Mouse (Mus musculus) skeletal muscle tissue, adult 2 months (tissue): ENCODE results near the gene Ttll1.
A peak's percentile ranks its signal among the peaks of the same experiment; 100 is the strongest.

Experiments
- DNase-seq: peaks from one replicate; pipeline ENCODE4 v3.0.0-alpha.2; 2012; ENCODE audit warnings: low read depth, low spot score

Ttll1 gene

GRCm38 (mm10) chr15:83510805-83511405 lies at the start of gene Ttll1:
Ttll1 (minus strand) TSS chr15:83510893.
- DNase-seq = peak; percentile 91

- DNase-seq = peak; percentile 80
These were observed 44.7 kb upstream of the Ttll1 start for GRCm38 (mm10) chr15:83555161-83555974.

GRCm38 (mm10) chr15:83553831-83554230 lies 43.1 kb upstream of the Ttll1 start:
- DNase-seq = no peak

- no peak for DNase-seq
These were observed 39.4 kb upstream of the Ttll1 start for GRCm38 (mm10) chr15:83550137-83550536.

- no peak for DNase-seq
These were observed 36.5 kb upstream of the Ttll1 start for GRCm38 (mm10) chr15:83547144-83547543.

- DNase-seq = no peak
These were observed 35.3 kb upstream of the Ttll1 start for GRCm38 (mm10) chr15:83546029-83546428.

DNA sequence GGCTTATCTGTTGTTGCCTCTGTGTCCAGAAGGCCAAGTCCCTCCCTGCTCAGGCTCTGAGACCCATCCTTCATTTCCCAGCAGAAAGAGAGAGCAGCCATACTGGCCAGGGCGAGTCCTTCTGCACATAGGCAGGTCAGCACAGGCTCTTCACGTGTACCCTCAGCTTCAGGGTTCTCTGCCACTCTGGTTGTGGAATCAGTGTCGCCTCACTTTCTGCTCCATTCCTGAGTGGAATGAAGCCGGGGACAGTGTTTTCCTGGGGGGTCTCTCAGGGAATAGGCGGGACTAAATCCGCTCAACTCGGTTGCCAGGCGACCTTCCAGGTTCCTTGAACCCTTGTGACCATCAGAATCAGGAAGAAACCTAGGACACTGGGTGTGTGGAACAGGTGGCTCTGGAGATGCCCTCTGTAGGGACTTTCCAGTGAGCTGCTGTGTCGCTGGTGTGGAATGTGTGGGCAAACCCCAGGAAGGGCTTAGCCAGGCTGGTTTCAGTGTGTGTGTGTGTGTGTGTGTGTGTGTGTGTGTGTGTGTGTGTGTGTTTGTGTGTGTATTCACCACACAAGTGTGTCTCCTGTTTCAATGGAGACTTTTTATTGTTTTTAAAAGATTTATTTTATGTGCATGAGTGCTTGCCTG lies 31.1 kb upstream of the Ttll1 start:
- DNase-seq = no peak

GRCm38 (mm10) chr15:83539905-83540304 lies 29.2 kb upstream of the Ttll1 start:
- peak; percentile 61 for DNase-seq

GRCm38 (mm10) chr15:83538855-83539254 lies 28.2 kb upstream of the Ttll1 start:
- DNase-seq = no peak

DNA sequence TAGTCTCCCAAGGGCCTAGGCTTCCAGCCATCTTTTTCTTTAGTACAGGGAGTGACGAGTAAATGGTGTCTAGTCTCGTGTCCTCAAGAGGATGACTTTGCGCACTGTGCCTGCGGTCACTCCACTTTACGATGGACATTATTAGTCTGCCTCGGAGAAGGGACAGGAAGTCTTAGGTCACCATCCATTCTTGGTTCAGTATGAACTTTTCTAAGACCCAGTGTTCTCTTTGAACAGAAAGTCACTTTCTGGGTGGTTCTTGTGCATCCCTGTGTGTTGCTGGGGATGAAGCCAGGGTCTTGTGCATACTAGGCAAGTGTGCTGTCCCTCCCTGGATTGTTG lies 25.2 kb upstream of the Ttll1 start:
- no peak for DNase-seq

GRCm38 (mm10) chr15:83534960-83535889 lies 24.5 kb upstream of the Ttll1 start:
- no peak for DNase-seq

- DNase-seq = no peak
These were observed 21.9 kb upstream of the Ttll1 start for GRCm38 (mm10) chr15:83532606-83533005.

DNA sequence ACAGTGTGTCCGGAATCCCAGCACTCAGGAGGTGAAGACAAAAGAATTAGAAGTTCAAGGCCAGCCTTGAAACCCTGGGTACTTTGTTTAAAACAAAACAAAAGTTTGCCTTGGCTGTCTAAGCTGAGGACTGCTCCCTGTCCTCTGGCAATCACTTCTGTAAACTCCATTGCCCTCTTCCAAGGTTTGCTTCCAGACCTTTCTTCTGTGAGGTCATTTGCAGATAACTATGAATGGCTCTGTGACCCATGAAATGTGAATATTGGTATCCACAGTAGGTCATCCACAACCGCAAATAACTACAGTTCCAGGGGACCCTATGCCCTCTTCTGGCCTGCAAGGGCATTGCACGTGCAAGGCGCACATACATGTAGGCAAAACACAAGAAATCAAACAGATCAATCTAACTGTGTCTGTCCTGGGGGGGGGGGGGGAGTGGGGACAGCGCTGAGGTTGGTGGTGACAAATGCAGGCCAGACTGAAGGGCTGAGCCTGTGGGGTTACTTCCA lies 21.3 kb upstream of the Ttll1 start:
- DNase-seq = no peak

DNA sequence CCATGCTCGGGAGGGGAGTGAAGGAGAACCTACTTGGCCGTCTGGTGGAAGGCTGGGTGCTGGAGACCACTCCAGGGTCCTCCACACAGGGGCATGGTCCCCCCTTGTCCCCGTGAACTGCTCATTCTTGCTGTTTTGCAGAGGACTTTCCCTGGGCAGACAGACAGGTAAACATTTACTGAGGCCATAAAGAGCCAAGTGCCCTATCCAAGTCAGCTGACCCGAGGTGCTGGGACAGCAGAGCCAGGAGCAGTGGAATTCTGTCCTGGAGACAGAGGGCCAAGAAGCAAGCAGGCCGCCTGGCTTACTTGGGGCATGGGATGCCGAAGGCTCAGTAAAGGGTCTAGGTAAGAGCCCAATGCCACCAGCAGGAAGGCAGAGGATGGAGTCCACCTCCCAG lies 20.0 kb upstream of the Ttll1 start:
- DNase-seq = no peak

DNA sequence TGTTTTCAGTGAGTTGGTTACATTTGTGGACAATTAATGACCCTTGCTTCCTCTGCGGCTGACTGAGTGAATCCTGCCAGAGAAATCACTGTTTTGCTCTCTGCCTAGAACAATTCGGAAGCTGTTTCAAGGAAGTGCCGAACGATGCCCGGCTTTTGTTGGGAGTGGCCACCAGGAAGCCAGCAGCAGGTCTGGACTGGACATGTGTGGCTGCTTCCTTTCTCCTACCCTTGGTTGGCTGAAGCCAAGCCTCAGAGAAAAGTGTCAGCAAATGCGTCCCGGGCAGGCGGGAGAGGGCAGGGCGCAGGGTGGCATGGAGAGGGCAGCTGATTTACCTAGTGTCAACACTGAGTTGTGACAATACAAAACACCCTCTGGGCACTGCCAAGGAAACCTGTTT lies 19.5 kb upstream of the Ttll1 start:
- DNase-seq = no peak

- DNase-seq = no peak
These were observed 19.1 kb upstream of the Ttll1 start for GRCm38 (mm10) chr15:83529765-83530164.

DNA sequence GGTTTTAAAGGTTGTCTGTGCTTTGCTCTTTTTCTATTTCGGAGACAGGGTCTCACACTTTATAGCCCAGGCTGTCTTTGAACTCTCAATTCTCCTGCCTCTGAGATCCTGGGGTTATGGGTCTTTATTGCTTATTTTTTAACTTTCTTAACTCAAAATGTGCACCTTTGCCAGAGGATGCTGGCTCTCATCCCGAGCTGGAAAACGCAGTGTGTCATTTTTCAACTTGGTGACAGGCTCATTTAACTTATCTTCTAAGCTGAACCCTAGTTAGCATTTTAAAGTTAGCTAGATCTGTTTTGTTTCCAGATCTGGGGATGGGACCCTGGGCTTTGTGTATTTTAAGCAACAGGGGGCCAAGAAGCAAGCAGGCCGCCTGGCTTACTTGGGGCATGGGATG lies 18.2 kb upstream of the Ttll1 start:
- no peak for DNase-seq

- no peak for DNase-seq
These were observed 17.1 kb upstream of the Ttll1 start for GRCm38 (mm10) chr15:83527747-83528146.

DNA sequence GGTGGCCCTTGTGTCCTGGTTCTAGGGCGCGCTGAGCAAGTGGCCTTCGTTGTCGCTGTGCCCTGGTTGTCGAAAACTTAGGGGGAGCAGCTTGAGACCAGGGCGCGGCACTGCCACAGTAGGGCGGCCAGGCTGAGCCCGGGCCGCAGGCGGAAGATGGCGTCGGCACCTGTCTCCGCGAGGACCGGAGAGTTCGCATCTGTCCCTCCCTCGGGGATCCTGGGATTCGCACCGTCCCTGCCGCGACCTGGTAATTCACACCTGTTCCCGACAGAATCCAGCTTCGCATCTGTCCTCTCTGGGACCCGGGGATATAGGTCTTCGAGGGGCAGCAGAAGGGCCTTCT lies 16.4 kb upstream of the Ttll1 start:
- DNase-seq = no peak

DNA sequence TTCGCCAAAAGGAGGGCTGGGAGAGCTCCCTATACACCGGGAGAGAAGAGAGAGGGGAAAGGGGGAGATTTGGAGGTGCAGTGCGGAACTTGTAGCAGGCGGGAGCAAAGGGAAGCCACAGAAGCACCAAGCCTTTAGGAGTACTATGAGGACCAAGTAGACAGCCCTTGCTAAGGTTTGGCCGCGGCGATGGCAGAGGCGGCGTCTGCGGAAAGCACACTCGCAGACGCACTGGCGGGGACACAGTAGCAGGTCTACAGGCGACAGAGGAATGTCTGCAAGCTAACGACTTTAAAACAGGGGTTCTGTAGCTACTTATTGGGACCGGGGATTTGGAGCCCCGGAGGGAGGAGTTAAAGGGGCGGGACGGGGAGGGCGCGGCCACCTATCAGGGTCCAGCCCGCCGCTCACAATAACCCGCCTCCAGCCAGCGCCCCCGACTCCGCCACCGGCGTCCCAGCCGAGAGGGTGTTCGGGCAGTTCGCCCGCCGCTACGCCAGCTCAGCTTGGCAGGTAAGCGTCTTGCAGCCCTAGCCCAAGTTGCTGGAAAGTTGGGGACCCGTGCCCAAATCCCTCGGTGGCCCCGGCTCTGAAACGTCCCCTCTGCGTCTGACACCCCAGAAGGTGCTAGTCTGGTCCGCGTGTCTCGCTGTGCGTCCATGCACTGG lies 15.9 kb upstream of the Ttll1 start, which contains the start of gene Bik:
Gene Bik, plus strand, starts transcription at position 439 of the 668 bp plus-strand sequence.
- DNase-seq = no peak

DNA sequence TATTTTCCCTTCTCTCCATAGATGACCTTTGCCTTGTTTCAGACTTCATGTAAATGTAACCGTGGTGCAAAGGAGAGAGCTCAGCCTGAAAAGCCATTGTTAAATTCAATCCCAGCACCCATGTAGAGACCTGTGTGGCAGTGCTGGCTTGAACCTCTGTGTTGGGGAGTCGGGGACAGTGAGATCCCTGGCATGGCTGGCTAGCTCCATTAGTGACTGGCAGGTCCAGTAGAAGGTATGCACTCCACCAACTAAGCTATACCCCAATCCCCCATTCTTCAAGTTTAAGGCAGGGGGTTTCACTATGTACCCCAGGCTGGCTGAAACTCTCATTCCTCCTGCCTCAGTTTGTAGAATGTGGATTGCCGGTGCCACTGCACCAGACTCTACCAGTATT lies 13.6 kb upstream of the Ttll1 start:
- no peak for DNase-seq
